Mouse (Mus musculus): ENCODE data around the gene Hnmt.
A peak's percentile ranks its signal among the peaks of the same experiment; 100 is the strongest.
"Not testable (repeated sequence)": the region's sequence is repeated elsewhere in the genome, so short reads cannot be mapped to it uniquely, and the experiment has no call there.

Hnmt gene

GRCm38 (mm10) chr2:24049344-24049990 is at the start of gene Hnmt:
Gene Hnmt, minus strand, starts transcription at chr2:24049394.
- no peak for DNase-seq

GRCm38 (mm10) chr2:24096495-24096894 is 47.3 kb upstream of the Hnmt start, which contains the start of gene Tbpl2:
Gene Tbpl2, minus strand, starts transcription at chr2:24096595.
- no peak for DNase-seq

GRCm38 (mm10) chr2:24090921-24091320 is 41.7 kb upstream of the Hnmt start:
- DNase-seq, result no peak

- no peak for DNase-seq
Observed at GRCm38 (mm10) chr2:24050459-24050858, 1.3 kb upstream of the Hnmt start.

GRCm38 (mm10) chr2:24048480-24049097 is 605 bp downstream of the Hnmt start:
- DNase-seq, result peak; percentile 2

- DNase-seq, result no peak
Observed at GRCm38 (mm10) chr2:24047551-24048479, 1.4 kb downstream of the Hnmt start.

GRCm38 (mm10) chr2:24042901-24043300 is 6.3 kb downstream of the Hnmt start:
- no peak for DNase-seq

GRCm38 (mm10) chr2:24040531-24040930 is 8.7 kb downstream of the Hnmt start:
- no peak for DNase-seq

- not testable (repeated sequence) for DNase-seq
Observed at GRCm38 (mm10) chr2:24019386-24019785, 29.8 kb downstream of the Hnmt start.

- DNase-seq, result no peak
Observed at GRCm38 (mm10) chr2:24018966-24019365, 30.2 kb downstream of the Hnmt start.

GRCm38 (mm10) chr2:24014957-24015356 is 34.2 kb downstream of the Hnmt start:
- DNase-seq, result no peak

- no peak for DNase-seq
Observed at GRCm38 (mm10) chr2:23999323-23999722, 49.9 kb downstream of the Hnmt start.

- DNase-seq, result no peak
Observed at GRCm38 (mm10) chr2:23998836-23999235, 50.4 kb downstream of the Hnmt start.

- DNase-seq, result no peak
Observed at GRCm38 (mm10) chr2:23996830-23997229, 52.4 kb downstream of the Hnmt start.

- DNase-seq, result not testable (repeated sequence)
Observed at GRCm38 (mm10) chr2:23990034-23990573, 59.1 kb downstream of the Hnmt start.

- no peak for DNase-seq
Observed at GRCm38 (mm10) chr2:23987283-23987682, 61.9 kb downstream of the Hnmt start.

- DNase-seq, result no peak
Observed at GRCm38 (mm10) chr2:23983343-23983742, 65.9 kb downstream of the Hnmt start.

- DNase-seq, result no peak
Observed at GRCm38 (mm10) chr2:23982860-23983259, 66.3 kb downstream of the Hnmt start.

- not testable (repeated sequence) for DNase-seq
Observed at GRCm38 (mm10) chr2:23960659-23961274, 88.4 kb downstream of the Hnmt start.
